Mouse (Mus musculus): ENCODE measurements around the gene Rnf157.
A peak's percentile ranks its signal among the peaks of the same experiment; 100 is the strongest.

Rnf157 gene

GRCm38 (mm10) chr11:116412904-116413630 lies at the start of gene Rnf157:
TSS of gene Rnf157 (minus strand) at chr11:116413032.
- DNase-seq (ENCODE audit: low spot score in 2 of 2): peak; percentile 94

- no peak for DNase-seq (ENCODE audit: low spot score in 2 of 2)
Observed at GRCm38 (mm10) chr11:116459786-116460185, 47.0 kb upstream of the Rnf157 start.

GRCm38 (mm10) chr11:116456234-116456633 lies 43.4 kb upstream of the Rnf157 start:
- DNase-seq (ENCODE audit: low spot score in 2 of 2): no peak

GRCm38 (mm10) chr11:116453889-116454288 lies 41.1 kb upstream of the Rnf157 start:
- no peak for DNase-seq (ENCODE audit: low spot score in 2 of 2)

GRCm38 (mm10) chr11:116449341-116449740 lies 36.5 kb upstream of the Rnf157 start:
- DNase-seq (ENCODE audit: low spot score in 2 of 2): no peak

GRCm38 (mm10) chr11:116447822-116448221 lies 35.0 kb upstream of the Rnf157 start:
- DNase-seq (ENCODE audit: low spot score in 2 of 2): no peak

GRCm38 (mm10) chr11:116446308-116446887 lies 33.6 kb upstream of the Rnf157 start:
- no peak for DNase-seq (ENCODE audit: low spot score in 2 of 2)

- DNase-seq (ENCODE audit: low spot score in 2 of 2): peak; percentile 89 to 94
Observed at GRCm38 (mm10) chr11:116445596-116446307, 32.9 kb upstream of the Rnf157 start.

GRCm38 (mm10) chr11:116443935-116444334 lies 31.1 kb upstream of the Rnf157 start:
- no peak for DNase-seq (ENCODE audit: low spot score in 2 of 2)

- DNase-seq (ENCODE audit: low spot score in 2 of 2): no peak
Observed at GRCm38 (mm10) chr11:116443311-116443710, 30.5 kb upstream of the Rnf157 start.

GRCm38 (mm10) chr11:116442867-116443177 lies 30.0 kb upstream of the Rnf157 start:
- no peak for DNase-seq (ENCODE audit: low spot score in 2 of 2)

- no peak for DNase-seq (ENCODE audit: low spot score in 2 of 2)
Observed at GRCm38 (mm10) chr11:116442129-116442866, 29.5 kb upstream of the Rnf157 start.

GRCm38 (mm10) chr11:116440408-116441068 lies 27.7 kb upstream of the Rnf157 start:
- no peak for DNase-seq (ENCODE audit: low spot score in 2 of 2)

GRCm38 (mm10) chr11:116439269-116440240 lies 26.7 kb upstream of the Rnf157 start:
- no peak for DNase-seq (ENCODE audit: low spot score in 2 of 2)

- no peak for DNase-seq (ENCODE audit: low spot score in 2 of 2)
Observed at GRCm38 (mm10) chr11:116437541-116437940, 24.7 kb upstream of the Rnf157 start.

- DNase-seq (ENCODE audit: low spot score in 2 of 2): no peak
Observed at GRCm38 (mm10) chr11:116436725-116437331, 24.0 kb upstream of the Rnf157 start.

GRCm38 (mm10) chr11:116435992-116436724 lies 23.3 kb upstream of the Rnf157 start:
- no peak for DNase-seq (ENCODE audit: low spot score in 2 of 2)

- no peak for DNase-seq (ENCODE audit: low spot score in 2 of 2)
Observed at GRCm38 (mm10) chr11:116434967-116435752, 22.3 kb upstream of the Rnf157 start.

All from right cerebral cortex, postnatal 10 days (tissue).